Mouse (Mus musculus): ENCODE data around the gene Fastkd1.

The Fastkd1 gene

GRCm38 (mm10) chr2:69712981-69713625 lies at the start of gene Fastkd1:
TSS of gene Fastkd1 (minus strand) at chr2:69713516.
- Histone ChIP-seq H3K36me3 (ENCODE audit: insufficient read depth, low read length) (peaks cover 19% of the 10 kb centered on the region), H3K27me3 (ENCODE audit: insufficient read depth, low read length) (no peaks in the 10 kb centered on the region), H3K4me3 (replicated peaks; ENCODE audit: low read length) (peak within 1 kb of the TSS; percentile 98), H3K9me3 (ENCODE audit: low read length) (no peaks in the 10 kb centered on the region), H3K4me1 (replicated peaks; ENCODE audit: low read depth, low read length) (peaks cover 37% of the 10 kb centered on the region)
- TF ChIP-seq CTCF (conservative IDR thresholded peaks at IDR 0.05; ENCODE audit: low read length): no peak

GRCm38 (mm10) chr2:69760980-69761379 lies 47.7 kb upstream of the Fastkd1 start:
- Histone ChIP-seq H3K36me3 (ENCODE audit: insufficient read depth, low read length) (no peaks in the 10 kb centered on the region), H3K4me1 (replicated peaks; ENCODE audit: low read depth, low read length) (peaks cover 3% of the 10 kb centered on the region; the same call in 1 of the 2 replicates), H3K9me3 (ENCODE audit: low read length) (no peaks in the 10 kb centered on the region), H3K4me3 (replicated peaks; ENCODE audit: low read length) (no peak overlapping the region), H3K27me3 (ENCODE audit: insufficient read depth, low read length) (no peaks in the 10 kb centered on the region)
- no peak for TF ChIP-seq CTCF (conservative IDR thresholded peaks at IDR 0.05; ENCODE audit: low read length)
- TF ChIP-seq POU5F1 (IDR thresholded peaks at IDR 0.05; ENCODE audit: borderline replicate concordance, low read length): no peak
- no peak for TF ChIP-seq NANOG (IDR thresholded peaks at IDR 0.05; ENCODE audit: borderline replicate concordance, low read length)

GRCm38 (mm10) chr2:69745091-69745490 lies 31.8 kb upstream of the Fastkd1 start:
- Histone ChIP-seq H3K4me1 (replicated peaks; ENCODE audit: low read depth, low read length) (no peaks in the 10 kb centered on the region), H3K27me3 (ENCODE audit: insufficient read depth, low read length) (no peaks in the 10 kb centered on the region), H3K36me3 (ENCODE audit: insufficient read depth, low read length) (peaks cover 89% of the 10 kb centered on the region), H3K9me3 (ENCODE audit: low read length) (no peaks in the 10 kb centered on the region), H3K4me3 (replicated peaks; ENCODE audit: low read length) (no peak overlapping the region)
- TF ChIP-seq NANOG (IDR thresholded peaks at IDR 0.05; ENCODE audit: borderline replicate concordance, low read length) (no peak), CTCF (conservative IDR thresholded peaks at IDR 0.05; ENCODE audit: low read length) (peak; percentile 67)

GRCm38 (mm10) chr2:69723519-69723825 lies 10.2 kb upstream of the Fastkd1 start:
- H3K27me3 ChIP-seq (ENCODE audit: insufficient read depth, low read length): no peaks in the 10 kb centered on the region
- no peaks in the 10 kb centered on the region for H3K9me3 ChIP-seq (ENCODE audit: low read length)
- peak overlapping the region; percentile 96 for H3K4me3 ChIP-seq (replicated peaks; ENCODE audit: low read length)
- TF ChIP-seq NANOG (IDR thresholded peaks at IDR 0.05; ENCODE audit: borderline replicate concordance, low read length) (no peak), POU5F1 (IDR thresholded peaks at IDR 0.05; ENCODE audit: borderline replicate concordance, low read length) (no peak), CTCF (conservative IDR thresholded peaks at IDR 0.05; ENCODE audit: low read length) (no peak)
- no peaks in the 10 kb centered on the region for H3K36me3 ChIP-seq (ENCODE audit: insufficient read depth, low read length)
- H3K4me1 ChIP-seq (replicated peaks; ENCODE audit: low read depth, low read length): peaks cover 36% of the 10 kb centered on the region

- H3K9me3 ChIP-seq (ENCODE audit: low read length): no peaks in the 10 kb centered on the region
- TF ChIP-seq NANOG (IDR thresholded peaks at IDR 0.05; ENCODE audit: borderline replicate concordance, low read length) (no peak), CTCF (conservative IDR thresholded peaks at IDR 0.05; ENCODE audit: low read length) (no peak), POU5F1 (IDR thresholded peaks at IDR 0.05; ENCODE audit: borderline replicate concordance, low read length) (no peak)
- H3K4me1 ChIP-seq (replicated peaks; ENCODE audit: low read depth, low read length): peaks cover 36% of the 10 kb centered on the region
- H3K36me3 ChIP-seq (ENCODE audit: insufficient read depth, low read length): no peaks in the 10 kb centered on the region
- peak overlapping the region; percentile 96 for H3K4me3 ChIP-seq (replicated peaks; ENCODE audit: low read length)
- no peaks in the 10 kb centered on the region for H3K27me3 ChIP-seq (ENCODE audit: insufficient read depth, low read length)
Observed at GRCm38 (mm10) chr2:69722650-69723518, 9.6 kb upstream of the Fastkd1 start.

GRCm38 (mm10) chr2:69722273-69722649 lies 8.9 kb upstream of the Fastkd1 start, which contains the start of gene Ppig:
TSS of gene Ppig (plus strand) at chr2:69722545.
- Histone ChIP-seq H3K4me1 (replicated peaks; ENCODE audit: low read depth, low read length) (peaks cover 35% of the 10 kb centered on the region), H3K4me3 (replicated peaks; ENCODE audit: low read length) (peak within 1 kb of the TSS; percentile 96), H3K27me3 (ENCODE audit: insufficient read depth, low read length) (no peaks in the 10 kb centered on the region), H3K36me3 (ENCODE audit: insufficient read depth, low read length) (no peaks in the 10 kb centered on the region), H3K9me3 (ENCODE audit: low read length) (no peaks in the 10 kb centered on the region)
- TF ChIP-seq NANOG (IDR thresholded peaks at IDR 0.05; ENCODE audit: borderline replicate concordance, low read length) (no peak), POU5F1 (IDR thresholded peaks at IDR 0.05; ENCODE audit: borderline replicate concordance, low read length) (no peak), CTCF (conservative IDR thresholded peaks at IDR 0.05; ENCODE audit: low read length) (no peak)

GRCm38 (mm10) chr2:69719121-69719520 lies 5.8 kb upstream of the Fastkd1 start:
- no peak for TF ChIP-seq NANOG (IDR thresholded peaks at IDR 0.05; ENCODE audit: borderline replicate concordance, low read length)
- no peak for TF ChIP-seq POU5F1 (IDR thresholded peaks at IDR 0.05; ENCODE audit: borderline replicate concordance, low read length)
- TF ChIP-seq CTCF (conservative IDR thresholded peaks at IDR 0.05; ENCODE audit: low read length): no peak
- Histone ChIP-seq H3K4me3 (replicated peaks; ENCODE audit: low read length) (no peak overlapping the region), H3K4me1 (replicated peaks; ENCODE audit: low read depth, low read length) (peaks cover 19% of the 10 kb centered on the region), H3K9me3 (ENCODE audit: low read length) (no peaks in the 10 kb centered on the region), H3K27me3 (ENCODE audit: insufficient read depth, low read length) (no peaks in the 10 kb centered on the region), H3K36me3 (ENCODE audit: insufficient read depth, low read length) (no peaks in the 10 kb centered on the region)

GRCm38 (mm10) chr2:69716483-69716882 lies 3.2 kb upstream of the Fastkd1 start:
- no peak overlapping the region for H3K4me3 ChIP-seq (replicated peaks; ENCODE audit: low read length)

More at GRCm38 (mm10) chr2:69716483-69716882, 3.2 kb upstream of the Fastkd1 start:
- H3K9me3 ChIP-seq (ENCODE audit: low read length): no peaks in the 10 kb centered on the region
- peaks cover 21% of the 10 kb centered on the region for H3K4me1 ChIP-seq (replicated peaks; ENCODE audit: low read depth, low read length)
- no peaks in the 10 kb centered on the region for H3K36me3 ChIP-seq (ENCODE audit: insufficient read depth, low read length)
- H3K27me3 ChIP-seq (ENCODE audit: insufficient read depth, low read length): no peaks in the 10 kb centered on the region
- TF ChIP-seq NANOG (IDR thresholded peaks at IDR 0.05; ENCODE audit: borderline replicate concordance, low read length) (no peak), CTCF (conservative IDR thresholded peaks at IDR 0.05; ENCODE audit: low read length) (no peak), POU5F1 (IDR thresholded peaks at IDR 0.05; ENCODE audit: borderline replicate concordance, low read length) (no peak)

Measured in E14TG2a.4 (cell line).